Mouse (Mus musculus): Measurements from ENCODE around the gene Cel.
"Not testable (repeated sequence)": the region's sequence is repeated elsewhere in the genome, so short reads cannot be mapped to it uniquely, and the experiment has no call there.

Cel gene

DNA sequence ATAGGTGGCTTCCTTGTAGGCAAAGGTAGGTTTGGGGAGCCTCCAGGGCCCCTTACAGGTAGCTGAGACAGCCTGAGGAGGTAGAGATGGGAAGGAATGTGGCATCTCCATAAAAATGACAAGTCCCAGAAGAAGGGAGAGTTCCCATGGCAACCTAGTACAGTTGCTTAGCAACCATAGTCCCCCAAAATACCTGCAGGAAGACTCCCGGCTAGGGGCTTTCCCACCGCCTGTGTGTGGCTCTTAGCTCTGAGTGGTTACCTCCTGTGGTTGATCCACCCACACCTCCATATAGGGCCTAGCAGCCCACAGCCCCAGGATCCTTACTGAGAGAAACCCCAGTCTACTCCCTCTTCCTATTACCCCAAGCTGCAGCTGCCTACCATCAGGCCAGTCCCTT, 45.0 kb downstream of the Cel start:
- no peak for DNase-seq (ENCODE audit: low read depth, low spot score)

DNA sequence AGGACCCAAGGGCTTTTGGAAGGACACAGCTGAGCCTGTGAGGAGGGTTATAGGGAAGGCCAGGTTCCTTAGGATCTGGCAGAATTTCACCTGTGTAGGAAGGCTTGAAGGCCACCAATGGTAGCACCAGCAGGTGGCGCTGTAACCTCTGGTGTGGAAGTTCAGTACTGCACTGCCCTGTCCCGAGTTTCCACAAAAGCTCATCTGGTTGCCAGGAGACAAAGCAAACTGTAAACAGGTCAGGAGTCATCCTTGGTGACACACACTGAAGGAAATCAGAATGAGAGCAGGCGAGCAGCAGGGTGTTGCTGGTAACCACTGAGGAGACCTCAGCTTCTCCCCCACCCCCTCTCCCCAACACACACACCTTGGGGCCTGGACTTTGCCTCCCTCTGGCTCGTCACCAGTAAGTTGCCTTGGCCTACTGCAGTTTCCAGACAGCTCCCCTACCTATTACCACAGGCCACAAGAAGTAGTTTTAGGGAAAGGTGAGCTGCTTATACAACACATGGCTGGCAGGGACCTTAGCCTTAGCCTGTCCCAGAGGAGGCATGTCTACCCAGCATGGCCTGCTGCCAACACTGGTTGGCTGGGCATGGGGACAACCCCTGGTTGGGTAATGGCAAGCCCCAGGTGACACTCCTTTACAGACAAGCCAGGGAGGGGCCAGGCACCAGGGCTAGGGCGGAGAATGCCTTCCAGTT, 45.8 kb downstream of the Cel start:
- no peak for DNase-seq (ENCODE audit: low read depth, low spot score)

DNA sequence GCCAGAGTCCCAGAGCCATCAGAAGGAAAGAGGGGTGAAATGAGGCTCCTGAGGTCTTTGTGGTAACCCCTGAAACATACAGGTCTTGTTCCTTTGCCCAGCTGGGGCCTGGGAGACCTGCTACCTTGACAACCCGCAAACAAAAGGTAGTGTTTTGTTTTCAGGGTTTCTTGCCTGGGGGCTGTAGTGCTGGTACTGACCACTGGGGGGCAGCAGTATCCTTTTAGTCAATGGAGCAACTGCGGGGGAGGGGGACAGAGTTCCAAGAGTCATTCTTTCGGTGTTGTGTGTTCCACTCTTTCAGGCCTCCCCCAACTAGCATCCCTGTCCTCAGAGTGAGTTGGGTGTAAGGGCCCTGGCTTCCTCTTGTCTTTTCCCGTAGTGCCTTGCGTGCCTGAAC, 48.7 kb downstream of the Cel start:
- no peak for DNase-seq (ENCODE audit: low read depth, low spot score)

DNA sequence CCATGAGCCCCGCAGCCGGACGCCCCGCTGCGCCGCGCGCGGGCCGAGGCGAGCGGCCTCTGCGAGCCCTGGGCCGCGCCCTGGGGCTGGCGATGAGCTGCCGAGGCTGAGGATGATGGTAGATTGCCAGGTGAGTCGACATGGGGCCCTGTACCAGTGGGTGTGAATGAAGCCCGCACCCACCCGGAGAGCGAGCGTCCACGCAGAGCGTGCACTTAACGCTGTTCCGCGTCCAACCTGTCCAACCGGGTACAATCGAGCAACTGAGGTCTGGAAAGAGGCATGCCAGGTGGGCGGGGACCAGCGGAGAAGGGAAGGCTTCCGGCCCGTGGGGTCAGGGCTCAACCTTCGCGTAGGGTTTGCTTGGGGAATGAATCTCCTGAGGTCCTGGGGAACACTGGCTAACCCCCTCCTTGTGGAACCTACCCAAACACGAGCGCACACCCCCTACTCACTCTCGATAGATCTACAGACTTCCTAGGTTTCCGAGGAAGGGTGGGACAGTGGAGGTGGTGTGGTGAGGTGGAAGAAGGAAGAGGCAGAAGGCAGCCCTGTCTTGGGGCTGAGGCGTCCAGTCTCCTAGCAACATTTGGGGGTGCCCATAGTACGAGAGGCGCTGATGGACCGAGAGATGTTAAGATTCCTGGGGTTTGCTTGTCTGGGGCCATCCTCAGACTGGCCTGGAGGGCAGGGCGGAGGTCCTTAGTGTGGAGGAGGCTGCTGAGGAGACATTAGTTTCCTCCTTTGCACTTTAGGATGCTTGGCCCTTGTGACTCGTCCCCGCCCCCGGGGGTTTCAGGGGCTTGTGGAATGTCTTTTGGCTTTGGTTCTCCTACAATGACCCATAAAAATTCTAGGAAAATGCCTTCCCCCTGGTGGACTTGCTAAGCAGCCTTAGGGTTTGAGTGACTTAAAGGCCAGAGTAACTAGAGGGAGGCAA, 49.5 kb downstream of the Cel start:
- DNase-seq (ENCODE audit: low read depth, low spot score): no peak

DNA sequence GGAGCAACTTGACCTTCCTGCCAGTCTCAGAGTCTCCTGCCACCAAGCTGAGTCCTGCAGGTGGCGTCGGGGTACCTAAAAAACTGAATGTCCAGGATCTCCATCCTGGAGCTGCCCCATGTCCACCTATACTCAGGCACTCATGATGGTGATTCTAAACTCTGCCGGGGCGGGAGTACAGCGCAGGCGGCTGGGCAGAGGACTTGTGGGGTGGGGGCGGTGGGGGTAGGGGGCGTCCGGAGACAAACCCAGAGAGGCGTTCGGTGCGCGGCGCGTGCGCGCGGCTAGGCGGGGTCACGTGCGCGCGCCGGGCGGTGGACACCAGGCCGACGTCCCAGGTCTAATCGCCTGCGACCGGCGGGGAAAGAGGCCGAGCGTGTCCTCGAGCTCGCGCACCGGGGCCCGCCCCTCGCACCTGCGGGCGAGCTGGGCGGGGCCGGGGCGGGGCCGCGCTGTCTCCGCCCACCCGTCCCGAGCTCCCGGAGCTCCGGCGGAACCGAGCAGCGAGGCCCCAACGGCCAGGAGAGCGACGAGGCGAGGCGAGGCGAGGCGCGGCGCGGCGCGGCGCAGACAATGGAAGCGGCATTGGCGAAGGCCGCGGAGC, 50.3 kb downstream of the Cel start, which contains the start of gene Ralgds:
TSS of gene Ralgds (plus strand) at position 328 of the 604 bp plus-strand sequence.
- no peak for DNase-seq (ENCODE audit: low read depth, low spot score)

DNA sequence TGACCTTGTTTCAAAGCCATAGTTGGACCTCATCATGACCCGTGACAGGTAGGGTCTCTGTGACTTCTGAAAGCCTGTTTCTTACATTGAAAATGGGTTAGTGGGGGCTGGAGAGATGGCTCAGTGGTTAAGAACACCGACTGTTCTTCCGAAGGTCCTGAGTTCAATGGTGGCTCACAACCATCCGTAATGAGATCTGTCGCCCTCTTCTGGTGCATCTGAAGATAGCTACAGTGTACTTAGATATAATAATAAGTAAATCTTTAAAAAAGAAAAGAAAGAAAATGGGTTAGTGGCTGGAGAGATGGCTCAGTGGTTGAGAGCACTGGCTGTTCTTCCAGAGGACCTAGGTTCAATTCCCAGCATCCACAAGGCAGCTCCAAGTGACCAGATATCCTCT, 51.6 kb downstream of the Cel start:
- not testable (repeated sequence) for DNase-seq (ENCODE audit: low read depth, low spot score)

DNA sequence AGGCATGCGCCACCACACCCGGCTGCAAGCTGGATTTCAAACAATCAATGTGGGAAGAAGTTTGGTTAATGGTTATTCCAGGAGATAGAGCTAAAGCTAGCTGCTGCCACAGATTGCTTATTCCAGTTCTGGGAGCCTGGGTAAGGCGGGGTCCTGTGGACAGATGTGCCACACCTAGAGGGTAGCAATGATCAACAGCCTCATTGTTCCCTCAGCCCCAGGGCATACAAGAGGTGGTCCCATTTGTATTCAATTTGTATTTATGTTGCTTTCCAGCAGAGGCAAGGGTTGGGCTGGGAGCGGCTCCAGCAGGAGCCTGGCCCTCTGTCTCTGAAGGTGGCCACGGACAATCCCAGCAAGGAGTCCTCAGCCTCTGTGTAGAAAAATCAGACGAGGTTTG, 56.9 kb downstream of the Cel start:
- DNase-seq (ENCODE audit: low read depth, low spot score): no peak

DNA sequence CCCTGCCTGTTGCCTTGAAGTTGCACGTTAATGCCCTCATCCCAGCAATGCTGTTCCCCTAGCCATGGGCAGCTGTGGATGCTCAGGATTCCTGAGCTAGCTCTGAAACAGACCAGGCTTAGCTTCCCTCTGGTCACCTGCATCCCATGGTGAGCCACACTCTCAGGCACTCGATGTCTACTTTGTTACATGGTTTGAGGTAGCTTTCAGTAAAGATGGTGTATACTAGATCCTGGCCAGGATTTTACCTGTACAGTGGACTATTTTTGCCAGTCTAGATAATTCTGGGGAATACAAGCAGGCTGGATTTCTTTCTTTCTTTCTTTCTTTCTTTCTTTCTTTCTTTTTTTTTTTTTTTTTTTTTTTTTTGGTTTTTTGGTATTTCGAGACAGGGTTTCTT, 57.4 kb downstream of the Cel start, which contains the start of gene Gm10134:
TSS of gene Gm10134 (plus strand) at position 301 of the 400 bp plus-strand sequence.
- DNase-seq (ENCODE audit: low read depth, low spot score): no peak
